Mouse (Mus musculus) cerebellum, postnatal 25 days (tissue): ENCODE measurements at regions not wholly inside any gene's neighbourhood (a gene's known extent, or its start where the extent isn't known, plus 50 kb on each side); places are given as distances from the start of the nearest gene placed in this dataset.

ENCODE experiments used
- DNase-seq, 2 experiments: peaks; one replicate each; pipeline ENCODE4 v3.0.0; 2021; ENCODE audit warnings: mixed read lengths in 2 of 2

- no peak for DNase-seq
These were observed 194.1 kb upstream of the Cops8 start for GRCm38 (mm10) chr1:90408504-90409215.

- DNase-seq, result no peak
These were observed 193.5 kb upstream of the Cops8 start for GRCm38 (mm10) chr1:90409236-90409635.

- DNase-seq, result no peak
These were observed 190.2 kb upstream of the Cops8 start for GRCm38 (mm10) chr1:90412511-90413045.

GRCm38 (mm10) chr1:90414751-90415150 is 188.0 kb upstream of the Cops8 start:
- peak; percentile 73 to 77 for DNase-seq

GRCm38 (mm10) chr1:90424066-90424821 is 178.5 kb upstream of the Cops8 start:
- no peak for DNase-seq

GRCm38 (mm10) chr1:90428334-90428733 is 174.4 kb upstream of the Cops8 start:
- no peak for DNase-seq

GRCm38 (mm10) chr1:90428774-90429173 is 174.0 kb upstream of the Cops8 start:
- DNase-seq, result no peak

- no peak for DNase-seq
These were observed 172.3 kb upstream of the Cops8 start for GRCm38 (mm10) chr1:90430480-90430879.

GRCm38 (mm10) chr1:90431783-90432182 is 171.0 kb upstream of the Cops8 start:
- DNase-seq, result no peak

- no peak for DNase-seq
These were observed 168.9 kb upstream of the Cops8 start for GRCm38 (mm10) chr1:90433911-90434310.

- DNase-seq, result no peak
These were observed 162.1 kb upstream of the Cops8 start for GRCm38 (mm10) chr1:90440638-90441037.

- DNase-seq, result no peak
These were observed 161.5 kb upstream of the Cops8 start for GRCm38 (mm10) chr1:90441134-90441868.

GRCm38 (mm10) chr1:90442250-90443240 is 160.2 kb upstream of the Cops8 start:
- DNase-seq, result no peak

- DNase-seq, result no peak
These were observed 153.1 kb upstream of the Cops8 start for GRCm38 (mm10) chr1:90449571-90450226.

- DNase-seq, result no peak
These were observed 150.7 kb upstream of the Cops8 start for GRCm38 (mm10) chr1:90451942-90452557.

GRCm38 (mm10) chr1:90454263-90454662 is 148.5 kb upstream of the Cops8 start:
- no peak for DNase-seq

GRCm38 (mm10) chr1:90457396-90457795 is 145.4 kb upstream of the Cops8 start:
- DNase-seq, result peak; percentile 13 to 16

- peak in 1 of 2 experiments; percentile 14 for DNase-seq
These were observed 144.6 kb upstream of the Cops8 start for GRCm38 (mm10) chr1:90458176-90458575.

GRCm38 (mm10) chr1:90461699-90462098 is 141.1 kb upstream of the Cops8 start:
- no peak for DNase-seq

- DNase-seq, result no peak
These were observed 139.5 kb upstream of the Cops8 start for GRCm38 (mm10) chr1:90463302-90463701.

GRCm38 (mm10) chr1:90467646-90468045 is 135.1 kb upstream of the Cops8 start:
- DNase-seq, result no peak
